Mouse (Mus musculus): ENCODE measurements around the gene Phf21b. TPM values are rescaled to one million over a fixed set of nuclear protein-coding genes. Genes with fewer than 3 reads are reported as not detected.

Gene Phf21b
- polyA plus RNA-seq, 1 experiment from 2014 or later = 1.9 TPM

GRCm38 (mm10) chr15:84877029-84877815 lies 21.4 kb upstream of the Phf21b start:
- Histone ChIP-seq H3K9ac (ENCODE audit: low read length) (no peak overlapping the region), H3K4me1 (ENCODE audit: control insufficient read depth, insufficient read depth, low read length) (no peaks in the 10 kb centered on the region), H3K27me3 (ENCODE audit: control insufficient read depth, insufficient read depth, low read length) (no peaks in the 10 kb centered on the region), H3K36me3 (ENCODE audit: control insufficient read depth, insufficient read depth, low read length) (no peaks in the 10 kb centered on the region), H3K9me3 (ENCODE audit: control insufficient read depth, low read length) (no peaks in the 10 kb centered on the region), H3K4me3 (ENCODE audit: low read depth, low read length) (no peak overlapping the region), H3K27ac (replicated peaks; ENCODE audit: low read depth, low read length) (no peak overlapping the region), H3K4me2 (ENCODE audit: low read depth, severe bottlenecking) (no peak overlapping the region)
- no peak for ATAC-seq (ENCODE audit: insufficient number of reproducible peaks, low FRiP score, low TSS enrichment, low read depth)
- WGBS = 86% methylated on average over 12 of the region's 12 CpGs
- no peak for DNase-seq (ENCODE audit: low spot score)

- ATAC-seq (ENCODE audit: insufficient number of reproducible peaks, low FRiP score, low TSS enrichment, low read depth) (no peak), DNase-seq (ENCODE audit: low spot score) (no peak)
- Histone ChIP-seq H3K27ac (replicated peaks; ENCODE audit: low read depth, low read length) (no peak overlapping the region), H3K4me1 (ENCODE audit: control insufficient read depth, insufficient read depth, low read length) (no peaks in the 10 kb centered on the region), H3K9ac (ENCODE audit: low read length) (no peak overlapping the region), H3K36me3 (ENCODE audit: control insufficient read depth, insufficient read depth, low read length) (no peaks in the 10 kb centered on the region), H3K27me3 (ENCODE audit: control insufficient read depth, insufficient read depth, low read length) (no peaks in the 10 kb centered on the region), H3K4me3 (ENCODE audit: low read depth, low read length) (no peak overlapping the region), H3K4me2 (ENCODE audit: low read depth, severe bottlenecking) (no peak overlapping the region), H3K9me3 (ENCODE audit: control insufficient read depth, low read length) (no peaks in the 10 kb centered on the region)
- WGBS = 78% methylated on average over 4 of the region's 4 CpGs
Measured at GRCm38 (mm10) chr15:84873867-84874266, 18.0 kb upstream of the Phf21b start.

- H3K27ac ChIP-seq (replicated peaks; ENCODE audit: low read depth, low read length) = no peak overlapping the region
- DNase-seq (ENCODE audit: low spot score) (no peak), ATAC-seq (ENCODE audit: insufficient number of reproducible peaks, low FRiP score, low TSS enrichment, low read depth) (no peak)
- H3K4me1 ChIP-seq (ENCODE audit: control insufficient read depth, insufficient read depth, low read length) = no peaks in the 10 kb centered on the region
- no peak overlapping the region for H3K4me2 ChIP-seq (ENCODE audit: low read depth, severe bottlenecking)
- H3K36me3 ChIP-seq (ENCODE audit: control insufficient read depth, insufficient read depth, low read length) = no peaks in the 10 kb centered on the region
- no peak overlapping the region for H3K4me3 ChIP-seq (ENCODE audit: low read depth, low read length)
- H3K9me3 ChIP-seq (ENCODE audit: control insufficient read depth, low read length) = no peaks in the 10 kb centered on the region
- H3K27me3 ChIP-seq (ENCODE audit: control insufficient read depth, insufficient read depth, low read length) = no peaks in the 10 kb centered on the region
- H3K9ac ChIP-seq (ENCODE audit: low read length) = no peak overlapping the region
- WGBS = 86% methylated on average over 11 of the region's 11 CpGs
Measured at GRCm38 (mm10) chr15:84873079-84873478, 17.2 kb upstream of the Phf21b start.

- no peaks in the 10 kb centered on the region for H3K9me3 ChIP-seq (ENCODE audit: control insufficient read depth, low read length)
- no peaks in the 10 kb centered on the region for H3K4me1 ChIP-seq (ENCODE audit: control insufficient read depth, insufficient read depth, low read length)
- H3K4me3 ChIP-seq (ENCODE audit: low read depth, low read length) = no peak overlapping the region
- 88% methylated on average over 3 of the region's 3 CpGs for WGBS
- H3K36me3 ChIP-seq (ENCODE audit: control insufficient read depth, insufficient read depth, low read length) = no peaks in the 10 kb centered on the region
- H3K9ac ChIP-seq (ENCODE audit: low read length) = no peak overlapping the region
- no peak overlapping the region for H3K27ac ChIP-seq (replicated peaks; ENCODE audit: low read depth, low read length)
- no peak for DNase-seq (ENCODE audit: low spot score)
- H3K4me2 ChIP-seq (ENCODE audit: low read depth, severe bottlenecking) = no peak overlapping the region
- ATAC-seq (ENCODE audit: insufficient number of reproducible peaks, low FRiP score, low TSS enrichment, low read depth) = no peak
- no peaks in the 10 kb centered on the region for H3K27me3 ChIP-seq (ENCODE audit: control insufficient read depth, insufficient read depth, low read length)
Measured at GRCm38 (mm10) chr15:84871802-84872201, 16.0 kb upstream of the Phf21b start.

- Histone ChIP-seq H3K4me1 (ENCODE audit: control insufficient read depth, insufficient read depth, low read length) (peaks cover 4% of the 10 kb centered on the region; the same call in 1 of the 2 replicates), H3K4me3 (ENCODE audit: low read depth, low read length) (no peak overlapping the region), H3K27me3 (ENCODE audit: control insufficient read depth, insufficient read depth, low read length) (no peaks in the 10 kb centered on the region), H3K9ac (ENCODE audit: low read length) (no peak overlapping the region), H3K9me3 (ENCODE audit: control insufficient read depth, low read length) (no peaks in the 10 kb centered on the region), H3K4me2 (ENCODE audit: low read depth, severe bottlenecking) (no peak overlapping the region), H3K36me3 (ENCODE audit: control insufficient read depth, insufficient read depth, low read length) (no peaks in the 10 kb centered on the region), H3K27ac (replicated peaks; ENCODE audit: low read depth, low read length) (no peak overlapping the region)
- ATAC-seq (ENCODE audit: insufficient number of reproducible peaks, low FRiP score, low TSS enrichment, low read depth) (no peak), DNase-seq (ENCODE audit: low spot score) (no peak)
- WGBS = 91% methylated on average over 8 of the region's 8 CpGs
Measured at GRCm38 (mm10) chr15:84861911-84862310, 6.1 kb upstream of the Phf21b start.

- DNase-seq (ENCODE audit: low spot score) = no peak
- 86% methylated on average over 2 of the region's 2 CpGs for WGBS
- no peak overlapping the region for H3K27ac ChIP-seq (replicated peaks; ENCODE audit: low read depth, low read length)
- no peak for ATAC-seq (ENCODE audit: insufficient number of reproducible peaks, low FRiP score, low TSS enrichment, low read depth)
- H3K4me3 ChIP-seq (ENCODE audit: low read depth, low read length) = no peak overlapping the region
- H3K36me3 ChIP-seq (ENCODE audit: control insufficient read depth, insufficient read depth, low read length) = no peaks in the 10 kb centered on the region
- H3K27me3 ChIP-seq (ENCODE audit: control insufficient read depth, insufficient read depth, low read length) = peaks cover 5% of the 10 kb centered on the region; the same call in 1 of the 2 replicates
- no peak overlapping the region for H3K9ac ChIP-seq (ENCODE audit: low read length)
- H3K9me3 ChIP-seq (ENCODE audit: control insufficient read depth, low read length) = no peaks in the 10 kb centered on the region
- peaks cover 11% of the 10 kb centered on the region; the same call in 1 of the 2 replicates for H3K4me1 ChIP-seq (ENCODE audit: control insufficient read depth, insufficient read depth, low read length)
- no peak overlapping the region for H3K4me2 ChIP-seq (ENCODE audit: low read depth, severe bottlenecking)
Measured at GRCm38 (mm10) chr15:84857623-84858022, 1.8 kb upstream of the Phf21b start.

- Histone ChIP-seq H3K36me3 (ENCODE audit: control insufficient read depth, insufficient read depth, low read length) (no peaks in the 10 kb centered on the region), H3K9me3 (ENCODE audit: control insufficient read depth, low read length) (no peaks in the 10 kb centered on the region), H3K4me1 (ENCODE audit: control insufficient read depth, insufficient read depth, low read length) (peaks cover 11% of the 10 kb centered on the region; the same call in 1 of the 2 replicates), H3K9ac (ENCODE audit: low read length) (peak overlapping the region; percentile 78), H3K4me2 (ENCODE audit: low read depth, severe bottlenecking) (peak overlapping the region; percentile 99), H3K27me3 (ENCODE audit: control insufficient read depth, insufficient read depth, low read length) (peaks cover 5% of the 10 kb centered on the region; the same call in 1 of the 2 replicates), H3K27ac (replicated peaks; ENCODE audit: low read depth, low read length) (peak overlapping the region; percentile 89), H3K4me3 (ENCODE audit: low read depth, low read length) (peak overlapping the region; percentile 50)
- ATAC-seq (ENCODE audit: insufficient number of reproducible peaks, low FRiP score, low TSS enrichment, low read depth) = no peak
- under 1% methylated on average over 83 of the region's 88 CpGs for WGBS
- DNase-seq (ENCODE audit: low spot score) = peak; percentile 77
Measured at GRCm38 (mm10) chr15:84854921-84855901, 638 bp downstream of the Phf21b start.

- Histone ChIP-seq H3K9me3 (ENCODE audit: control insufficient read depth, low read length) (no peaks in the 10 kb centered on the region), H3K4me3 (ENCODE audit: low read depth, low read length) (peak overlapping the region; percentile 50), H3K36me3 (ENCODE audit: control insufficient read depth, insufficient read depth, low read length) (no peaks in the 10 kb centered on the region), H3K4me1 (ENCODE audit: control insufficient read depth, insufficient read depth, low read length) (peaks cover 11% of the 10 kb centered on the region; the same call in 1 of the 2 replicates), H3K27ac (replicated peaks; ENCODE audit: low read depth, low read length) (no peak overlapping the region), H3K27me3 (ENCODE audit: control insufficient read depth, insufficient read depth, low read length) (peaks cover 5% of the 10 kb centered on the region; the same call in 1 of the 2 replicates), H3K9ac (ENCODE audit: low read length) (peak overlapping the region; percentile 40), H3K4me2 (ENCODE audit: low read depth, severe bottlenecking) (peak overlapping the region; percentile 99)
- DNase-seq (ENCODE audit: low spot score) = no peak
- no peak for ATAC-seq (ENCODE audit: insufficient number of reproducible peaks, low FRiP score, low TSS enrichment, low read depth)
- under 1% methylated on average over 49 of the region's 49 CpGs for WGBS
Measured at GRCm38 (mm10) chr15:84854171-84854811, 1.6 kb downstream of the Phf21b start.
